Mouse (Mus musculus) kidney, postnatal 0 days (tissue): Measurements from ENCODE around the gene Ksr1. TPM values are rescaled to one million over a fixed set of nuclear protein-coding genes. Genes with fewer than 3 reads are reported as not detected.

Experiments used
- ATAC-seq: fragments of 200-750 bp; cut with Nextera tagmentation; replicated peaks from 2 replicates; pipeline ENCODE4 v1.8.0; 2017; ENCODE audit warnings: low read depth, moderate number of reproducible peaks, moderate TSS enrichment, moderate library complexity; ENCODE audit not compliant: low FRiP score
- DNase-seq: peaks from one replicate; pipeline ENCODE4 v3.0.0-alpha.2; 2016; ENCODE audit warnings: low spot score
- H3K27ac ChIP-seq: fragments of 300-500 bp; sonication (generic); 2 replicates; pipeline ENCODE4 v1.5.1; 2014; ENCODE audit warnings: mild to moderate bottlenecking
- H3K27me3 ChIP-seq: fragments of 300-500 bp; sonication (generic); 2 replicates; pipeline ENCODE4 v1.6.1; 2014; ENCODE audit warnings: low read length, mixed read lengths; ENCODE audit not compliant: insufficient read depth
- H3K36me3 ChIP-seq: fragments of 300-500 bp; sonication (generic); 2 replicates; pipeline ENCODE4 v1.6.1; 2014; ENCODE audit warnings: low read length, mixed read lengths; ENCODE audit not compliant: insufficient read depth
- H3K4me1 ChIP-seq: fragments of 300-500 bp; sonication (generic); replicated peaks from 2 replicates; pipeline ENCODE4 v1.6.1; 2014; ENCODE audit warnings: antibody characterized with exemption, low read length, mixed read lengths; ENCODE audit not compliant: insufficient read depth
- H3K4me2 ChIP-seq: fragments of 300-500 bp; sonication (generic); 2 replicates; pipeline ENCODE4 v1.6.1; 2014; ENCODE audit warnings: mild to moderate bottlenecking, low read length, moderate library complexity, mixed read lengths
- H3K4me3 ChIP-seq: fragments of 300-500 bp; sonication (generic); replicated peaks from 2 replicates; pipeline ENCODE4 v1.5.1; 2014; ENCODE audit warnings: low read depth, low read length
- H3K9ac ChIP-seq: fragments of 300-500 bp; sonication (generic); 2 replicates; pipeline ENCODE4 v1.6.1; 2014; ENCODE audit warnings: low read depth, low read length
- H3K9me3 ChIP-seq: fragments of 300-500 bp; sonication (generic); replicated peaks from 2 replicates; pipeline ENCODE4 v1.6.1; 2016; ENCODE audit warnings: low read length, inconsistent platforms, mixed read lengths
- CTCF ChIP-seq: IDR thresholded peaks from 2 replicates; pipeline ENCODE4 v1.5.1; 2016; ENCODE audit warnings: antibody characterized with exemption, low read depth, mild to moderate bottlenecking, moderate library complexity
- WGBS: fragments of 180-500 bp; shearing (Covaris S2); extraction: QIAGEN DNeasy Blood & Tissue Kit; methylation state at CpG from one replicate; pipeline ENCODE4 v1.1.7; 2014; 5-methylcytosine and 5-hydroxymethylcytosine counted together
- polyA plus RNA-seq: library from polyadenylated mRNA; unstranded; fragments of >200 nt; fragmentation: Nextera tagmentation; extraction: Ambion mirVana; gene quantifications from 2 replicates; pipeline ENCODE4 v1.2.1, GENCODE M21; 2015

Ksr1 gene
- polyA plus RNA-seq, 1 experiment from 2014 or later = 1.8 TPM

DNA sequence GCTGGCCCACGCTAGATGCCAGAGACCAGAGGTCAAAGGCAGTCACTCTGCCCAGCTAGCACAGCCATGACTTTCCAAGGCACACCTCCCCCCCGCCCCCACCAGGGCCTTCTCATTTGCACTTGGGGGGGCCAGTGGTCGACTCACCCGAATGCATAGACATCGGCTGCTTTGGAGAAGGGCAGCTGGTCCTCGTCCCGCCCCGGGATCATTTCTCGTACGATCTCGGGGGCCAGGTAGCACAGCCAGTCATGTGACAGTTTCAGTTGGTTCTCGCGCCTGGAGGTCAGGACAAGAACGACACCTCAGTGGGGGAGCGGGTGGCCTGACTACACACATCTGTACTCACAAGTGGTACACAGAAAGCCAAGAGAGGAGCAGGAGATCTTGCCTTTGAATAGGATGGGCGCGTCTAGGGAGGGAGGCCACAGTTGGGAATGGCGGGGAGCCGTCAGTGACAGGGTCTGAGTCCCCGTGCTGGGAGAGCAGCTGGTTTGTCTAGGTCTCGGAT is 125.6 kb downstream of the Ksr1 start:
- Histone ChIP-seq H3K27me3 (no peaks in the 10 kb centered on the region), H3K36me3 (0 out of 2 replicates have a peak, but pooled peaks cover 13% of the 10 kb centered on the region), H3K27ac (no peak overlapping the region), H3K4me3 (no peak overlapping the region), H3K9me3 (no peaks in the 10 kb centered on the region), H3K4me1 (peaks cover 13% of the 10 kb centered on the region), H3K9ac (no peak overlapping the region), H3K4me2 (no peak overlapping the region)
- ATAC-seq = no peak
- no peak for DNase-seq
- TF ChIP-seq CTCF = no peak
- 64% methylated on average over 21 of the region's 21 CpGs for WGBS

GRCm38 (mm10) chr11:79019839-79020534 is 126.2 kb downstream of the Ksr1 start:
- ATAC-seq = no peak
- Histone ChIP-seq H3K27ac (no peak overlapping the region), H3K4me1 (peaks cover 13% of the 10 kb centered on the region), H3K9ac (no peak overlapping the region), H3K4me2 (no peak overlapping the region), H3K9me3 (no peaks in the 10 kb centered on the region), H3K4me3 (no peak overlapping the region), H3K36me3 (0 out of 2 replicates have a peak, but pooled peaks cover 13% of the 10 kb centered on the region), H3K27me3 (no peaks in the 10 kb centered on the region)
- TF ChIP-seq CTCF = peak; percentile 59
- no peak for DNase-seq
- 75% methylated on average over 17 of the region's 17 CpGs for WGBS

DNA sequence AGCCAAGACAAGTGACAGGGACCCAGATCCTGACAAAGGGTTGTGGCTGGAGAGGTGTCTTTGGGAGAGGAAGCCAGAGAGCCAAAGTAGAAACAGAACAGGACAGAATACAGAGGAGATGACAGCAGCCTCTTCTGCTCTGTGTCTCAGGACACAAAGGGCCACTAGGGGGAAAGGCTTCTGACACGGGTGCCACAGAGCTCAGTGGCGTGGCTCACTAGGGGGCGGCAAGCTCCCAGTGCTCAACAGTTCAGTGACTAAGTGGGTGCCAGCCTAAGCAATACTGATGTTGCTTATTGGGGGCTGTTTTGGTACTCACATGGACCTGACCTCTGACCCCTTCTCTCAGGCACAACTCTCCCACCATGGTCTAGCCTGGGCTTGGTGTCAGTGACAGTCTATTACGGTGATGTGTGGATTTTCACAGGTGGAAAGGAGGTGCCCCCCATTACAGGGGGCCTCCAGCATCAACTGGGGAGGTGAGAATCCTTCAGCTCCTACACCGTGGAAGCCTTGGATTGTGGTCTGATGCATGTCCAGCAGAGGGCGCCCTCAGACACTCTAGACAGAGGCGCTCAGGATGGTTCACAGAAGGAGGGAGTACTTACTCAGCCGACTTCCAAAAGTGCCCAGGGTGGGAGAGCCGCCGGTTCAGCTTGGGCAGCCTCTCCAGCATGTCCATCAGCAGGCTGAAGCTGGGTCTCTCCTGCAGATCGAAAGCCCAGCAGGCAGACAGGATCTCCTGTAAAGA is 127.1 kb downstream of the Ksr1 start:
- Histone ChIP-seq H3K27ac (no peak overlapping the region), H3K27me3 (no peaks in the 10 kb centered on the region), H3K9me3 (no peaks in the 10 kb centered on the region), H3K9ac (no peak overlapping the region), H3K4me2 (no peak overlapping the region), H3K36me3 (0 out of 2 replicates have a peak, but pooled peaks cover 13% of the 10 kb centered on the region), H3K4me3 (no peak overlapping the region), H3K4me1 (peaks cover 13% of the 10 kb centered on the region)
- no peak for ATAC-seq
- TF ChIP-seq CTCF = peak; percentile 76
- 62% methylated on average over 11 of the region's 11 CpGs for WGBS
- peak; percentile 81 for DNase-seq

DNA sequence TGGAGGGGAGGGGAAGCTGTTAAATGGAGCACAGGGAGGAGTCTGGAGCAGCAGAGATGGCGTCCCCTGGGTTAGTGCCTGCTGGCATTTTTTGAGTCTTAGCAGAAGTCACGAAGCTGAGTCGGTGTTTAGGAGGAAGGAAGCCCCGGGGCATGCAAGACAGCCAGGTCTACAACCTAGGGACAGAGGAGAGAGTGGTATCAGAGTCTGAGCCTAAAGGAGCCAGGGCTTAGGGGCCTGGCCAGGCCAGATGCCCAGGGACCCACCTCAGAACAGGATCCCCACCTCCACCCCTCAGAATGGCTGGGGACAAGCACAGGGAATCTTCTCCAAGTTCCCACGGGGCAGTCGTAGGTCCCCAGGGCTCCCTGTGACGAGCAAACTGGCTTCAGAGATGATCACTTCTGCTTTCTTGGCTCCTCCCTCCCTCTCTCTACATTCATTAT is 129.0 kb downstream of the Ksr1 start:
- WGBS = 77% methylated on average over 7 of the region's 7 CpGs
- no peaks in the 10 kb centered on the region for H3K27me3 ChIP-seq
- no peak for DNase-seq
- ATAC-seq = no peak
- no peak overlapping the region for H3K27ac ChIP-seq
- no peak overlapping the region for H3K4me2 ChIP-seq
- H3K4me1 ChIP-seq = peaks cover under 1% of the 10 kb centered on the region; the same call in 1 of the 2 replicates
- H3K9ac ChIP-seq = no peak overlapping the region
- no peaks in the 10 kb centered on the region for H3K9me3 ChIP-seq
- H3K36me3 ChIP-seq = 0 out of 2 replicates have a peak, but pooled peaks cover 13% of the 10 kb centered on the region
- no peak for TF ChIP-seq CTCF
- no peak overlapping the region for H3K4me3 ChIP-seq

DNA sequence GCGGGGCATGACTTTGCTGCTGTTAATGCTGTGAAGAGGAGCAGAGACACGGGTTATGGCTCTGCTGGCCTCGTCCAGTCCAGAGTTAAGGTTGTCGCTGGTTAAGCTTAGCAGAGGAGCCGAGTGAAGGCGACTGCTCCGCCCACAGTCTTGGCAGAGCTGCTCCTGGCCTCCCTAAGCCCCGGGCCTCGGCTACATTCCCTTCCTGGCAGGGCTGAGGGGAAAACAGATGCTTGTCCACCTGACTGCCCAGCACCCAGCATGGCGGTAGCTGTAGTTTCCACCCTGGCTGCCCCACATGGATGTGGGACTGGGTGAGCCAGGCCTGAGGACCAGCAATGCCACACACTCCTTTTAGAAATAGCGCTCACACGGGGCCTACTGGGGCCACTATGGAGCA is 130.0 kb downstream of the Ksr1 start:
- no peak overlapping the region for H3K27ac ChIP-seq
- no peaks in the 10 kb centered on the region for H3K9me3 ChIP-seq
- ATAC-seq (no peak), DNase-seq (no peak)
- TF ChIP-seq CTCF = no peak
- 0 out of 2 replicates have a peak, but pooled peaks cover 12% of the 10 kb centered on the region for H3K36me3 ChIP-seq
- H3K27me3 ChIP-seq = no peaks in the 10 kb centered on the region
- 47% methylated on average over 12 of the region's 12 CpGs for whole genome bisulfite sequencing
- H3K4me3 ChIP-seq = no peak overlapping the region
- H3K4me2 ChIP-seq = no peak overlapping the region
- no peaks in the 10 kb centered on the region for H3K4me1 ChIP-seq
- H3K9ac ChIP-seq = 0 out of 2 replicates have a peak overlapping the region, but pooled peaks have one; percentile 2

DNA sequence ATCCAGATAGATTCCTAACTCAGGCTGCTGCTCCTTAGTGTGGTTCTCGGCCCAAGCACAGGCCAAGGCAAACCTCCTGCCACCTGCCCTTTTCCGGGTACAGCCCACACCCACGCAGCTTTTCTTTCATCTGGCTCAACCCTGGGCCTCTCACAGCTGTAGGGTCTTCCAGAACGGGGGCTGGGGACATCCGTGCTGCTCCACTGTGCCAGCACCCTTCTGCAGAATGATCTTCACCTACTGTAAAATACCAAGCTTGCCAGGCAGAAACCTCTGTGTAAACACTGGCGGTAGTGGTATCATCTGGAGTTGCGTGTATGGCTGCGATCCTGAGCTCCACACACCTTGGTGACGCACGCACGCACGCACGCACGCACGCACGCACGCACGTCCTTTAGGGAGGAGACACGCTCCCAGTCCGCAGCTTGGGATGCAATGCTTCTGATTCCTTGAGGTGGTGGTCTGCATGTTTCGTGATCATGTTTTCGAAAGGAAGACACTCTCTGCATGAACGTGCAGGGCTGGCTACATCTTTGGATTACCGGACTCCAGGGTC is 130.5 kb downstream of the Ksr1 start:
- no peaks in the 10 kb centered on the region for H3K9me3 ChIP-seq
- H3K4me2 ChIP-seq = no peak overlapping the region
- H3K4me1 ChIP-seq = no peaks in the 10 kb centered on the region
- no peak overlapping the region for H3K4me3 ChIP-seq
- no peak for TF ChIP-seq CTCF
- no peak overlapping the region for H3K27ac ChIP-seq
- ATAC-seq (no peak), DNase-seq (no peak)
- WGBS = 76% methylated on average over 24 of the region's 24 CpGs
- no peak overlapping the region for H3K9ac ChIP-seq
- H3K27me3 ChIP-seq = no peaks in the 10 kb centered on the region
- H3K36me3 ChIP-seq = 0 out of 2 replicates have a peak, but pooled peaks cover 8% of the 10 kb centered on the region
